Mouse (Mus musculus) MEL (cell line): ENCODE data around the gene Zfp446.

ENCODE experiments used
- CTCF ChIP-seq, 3 experiments: IDR thresholded peaks in 2 of 3; conservative IDR thresholded peaks in 1 of 3; 2 replicates each; pipeline ENCODE4 v1.5.1; 2011 to 2012; ENCODE audit warnings: low read length in 3 of 3, low read depth in 2 of 3, mild to moderate bottlenecking in 2 of 3, improper control_type of control experiment in 1 of 3, inconsistent platforms in 1 of 3, mixed read lengths in 1 of 3, moderate library complexity in 1 of 3; ENCODE audit not compliant: control insufficient read depth in 1 of 3, insufficient read depth in 1 of 3, poor library complexity in 1 of 3, severe bottlenecking in 1 of 3
- EP300 ChIP-seq, 2 experiments: IDR thresholded peaks; 2 replicates each; pipeline ENCODE4 v1.6.1; 2011; ENCODE audit warnings: improper control_type of control experiment in 2 of 2, low read length in 2 of 2, low read depth in 1 of 2, mild to moderate bottlenecking in 1 of 2
- HCFC1 ChIP-seq: IDR thresholded peaks from 2 replicates; pipeline ENCODE4 v1.6.1; 2012; ENCODE audit warnings: low read depth, mild to moderate bottlenecking, inconsistent platforms, low read length, improper control_type of control experiment, moderate library complexity
- NRF1 ChIP-seq: IDR thresholded peaks from 2 replicates; pipeline ENCODE4 v1.6.1; 2014; ENCODE audit warnings: low read depth, mild to moderate bottlenecking, inconsistent platforms, low read length, improper control_type of control experiment, moderate library complexity; ENCODE audit not compliant: poor library complexity, insufficient read depth, severe bottlenecking
- POLR2A ChIP-seq, 2 experiments: IDR thresholded peaks; 2 replicates each; pipeline ENCODE4 v1.6.1; 2011 to 2012; ENCODE audit warnings: low read length in 2 of 2, mild to moderate bottlenecking in 2 of 2, control low read depth in 1 of 2, improper control_type of control experiment in 1 of 2, low read depth in 1 of 2, moderate library complexity in 1 of 2; ENCODE audit not compliant: control insufficient read depth in 1 of 2, insufficient read depth in 1 of 2, poor library complexity in 1 of 2
- TAL1 ChIP-seq: IDR thresholded peaks from 2 replicates; pipeline ENCODE4 v1.6.1; 2012; ENCODE audit warnings: mild to moderate bottlenecking, inconsistent platforms, low read length, moderate library complexity, mixed read lengths
- USF1 ChIP-seq: IDR thresholded peaks from 2 replicates; pipeline ENCODE4 v1.6.1; 2014; ENCODE audit warnings: low read depth, mild to moderate bottlenecking, inconsistent platforms, low read length, improper control_type of control experiment, moderate library complexity

DNA sequence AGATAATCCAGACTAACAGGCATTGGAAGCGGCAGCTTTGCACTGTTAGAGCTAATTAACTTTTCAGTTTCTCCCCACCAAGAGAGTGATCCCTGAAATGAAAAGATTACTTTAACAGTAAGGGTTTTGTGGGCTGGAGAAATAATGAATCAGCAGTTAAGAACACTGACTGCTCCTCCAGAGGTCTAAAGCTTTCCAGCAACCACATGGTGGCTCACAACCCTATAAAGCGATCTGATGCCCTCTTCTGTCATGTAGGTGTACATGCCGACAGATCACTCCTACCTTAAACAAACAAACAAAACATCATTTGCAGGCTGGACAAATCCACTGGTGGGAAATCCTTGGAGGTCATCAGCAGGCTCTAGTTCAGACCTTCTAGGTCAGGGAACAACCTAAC, 22.8 kb upstream of the Zfp446 start:
- TF ChIP-seq USF1 = no peak
- no peak for TF ChIP-seq TAL1
- TF ChIP-seq NRF1 = no peak
- TF ChIP-seq CTCF (IDR thresholded peaks at IDR 0.05 in 2 of 3, conservative IDR thresholded peaks at IDR 0.05 in 1 of 3; ENCODE audit: control insufficient read depth in 1 of 3, insufficient read depth in 1 of 3, low read depth in 2 of 3, low read length in 3 of 3, poor library complexity in 1 of 3, severe bottlenecking in 1 of 3) = peak in 2 of 3 experiments; percentile 20 to 68; a peak in 4 of 6 replicates
- TF ChIP-seq HCFC1 = no peak
- peak in 1 of 2 experiments; percentile 33; a peak in 1 of 4 replicates for TF ChIP-seq EP300 (IDR thresholded peaks at IDR 0.05; ENCODE audit: low read depth in 1 of 2, low read length in 2 of 2)
- no peak for TF ChIP-seq POLR2A (IDR thresholded peaks at IDR 0.05; ENCODE audit: control insufficient read depth in 1 of 2, insufficient read depth in 1 of 2, low read depth in 1 of 2, low read length in 2 of 2, poor library complexity in 1 of 2)
